Mouse (Mus musculus) heart, postnatal 0 days (tissue): Measurements from ENCODE around the gene Neurod2.

Experiments
- CTCF ChIP-seq: IDR thresholded peaks from 2 replicates; pipeline ENCODE4 v1.5.1; 2016; ENCODE audit warnings: antibody characterized with exemption, control low read depth, low read depth
- EP300 ChIP-seq: IDR thresholded peaks from 2 replicates; pipeline ENCODE4 v1.6.1; 2016; ENCODE audit warnings: antibody characterized with exemption, low read depth

- no peak for TF ChIP-seq CTCF
- TF ChIP-seq EP300: no peak
These were observed 34.4 kb upstream of the Neurod2 start for GRCm38 (mm10) chr11:98363817-98364216.
